Mouse (Mus musculus): Measurements from ENCODE around the gene Psmd13.

DNA sequence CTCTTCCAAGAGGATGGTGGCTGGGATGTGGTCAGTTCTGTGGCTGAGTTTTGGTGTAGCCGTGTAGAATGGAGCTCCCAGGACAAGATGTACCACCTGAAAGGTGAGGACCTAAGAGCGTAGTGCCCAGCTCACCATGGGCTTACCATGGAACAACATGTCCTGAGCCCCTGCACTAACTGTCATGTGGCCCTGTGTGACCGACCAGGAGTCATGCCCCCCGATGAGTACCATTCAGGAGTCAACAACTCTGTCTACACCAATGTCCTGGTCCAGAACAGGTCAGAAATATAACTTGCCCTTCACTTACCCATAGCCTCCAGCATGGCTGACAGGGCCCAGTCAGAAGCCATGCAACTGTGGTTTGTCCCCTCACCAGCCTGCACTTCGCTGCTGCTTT lies 63.5 kb downstream of the Psmd13 start:
- no peak for TF ChIP-seq CTCF (IDR thresholded peaks at IDR 0.05; ENCODE audit: low read depth)
- no peak for TF ChIP-seq EP300 (IDR thresholded peaks at IDR 0.05; ENCODE audit: low read depth)

All from liver, postnatal 0 days (tissue).